Mouse (Mus musculus): ENCODE measurements at regions not wholly inside any gene's neighbourhood (a gene's known extent, or its start where the extent isn't known, plus 50 kb on each side); places are given as distances from the start of the nearest gene placed in this dataset.

- DNase-seq = no peak
- Histone ChIP-seq H3K4me2 (ENCODE audit: low read depth) (no peak overlapping the region), H3K27me3 (ENCODE audit: insufficient read depth, low read length) (peaks cover 11% of the 10 kb centered on the region), H3K9ac (no peak overlapping the region), H3K9me3 (ENCODE audit: low read length) (no peaks in the 10 kb centered on the region), H3K36me3 (ENCODE audit: insufficient read depth) (no peaks in the 10 kb centered on the region), H3K4me1 (ENCODE audit: insufficient read depth) (no peaks in the 10 kb centered on the region), H3K4me3 (ENCODE audit: low read depth, low read length) (no peak overlapping the region), H3K27ac (ENCODE audit: low read depth, low read length) (no peak overlapping the region)
- no peak for ATAC-seq
- 79% methylated on average over 6 of the region's 6 CpGs for WGBS
- no peak for TF ChIP-seq CTCF (IDR thresholded peaks at IDR 0.05; ENCODE audit: low read depth)
These were observed 51.9 kb upstream of the Cacna1a start for GRCm38 (mm10) chr8:84336376-84336775.

GRCm38 (mm10) chr8:84334333-84334732, 53.9 kb upstream of the Cacna1a start:
- Histone ChIP-seq H3K4me1 (ENCODE audit: insufficient read depth) (no peaks in the 10 kb centered on the region), H3K9ac (0 out of 2 replicates have a peak overlapping the region, but pooled peaks have one; percentile 3), H3K4me3 (ENCODE audit: low read depth, low read length) (no peak overlapping the region), H3K9me3 (ENCODE audit: low read length) (no peaks in the 10 kb centered on the region), H3K36me3 (ENCODE audit: insufficient read depth) (no peaks in the 10 kb centered on the region), H3K27ac (ENCODE audit: low read depth, low read length) (no peak overlapping the region), H3K4me2 (ENCODE audit: low read depth) (no peak overlapping the region), H3K27me3 (ENCODE audit: insufficient read depth, low read length) (peaks cover 2% of the 10 kb centered on the region; the same call in 1 of the 2 replicates)
- 32% methylated on average over 5 of the region's 5 CpGs for WGBS
- DNase-seq = peak; percentile 33
- no peak for ATAC-seq
- TF ChIP-seq CTCF (IDR thresholded peaks at IDR 0.05; ENCODE audit: low read depth) = no peak

- no peak for TF ChIP-seq CTCF (IDR thresholded peaks at IDR 0.05; ENCODE audit: low read depth)
- ATAC-seq (no peak), DNase-seq (no peak)
- H3K36me3 ChIP-seq (ENCODE audit: insufficient read depth) = no peaks in the 10 kb centered on the region
- H3K9me3 ChIP-seq (ENCODE audit: low read length) = no peaks in the 10 kb centered on the region
- no peak overlapping the region for H3K9ac ChIP-seq
- H3K4me3 ChIP-seq (ENCODE audit: low read depth, low read length) = no peak overlapping the region
- no peaks in the 10 kb centered on the region for H3K27me3 ChIP-seq (ENCODE audit: insufficient read depth, low read length)
- no peaks in the 10 kb centered on the region for H3K4me1 ChIP-seq (ENCODE audit: insufficient read depth)
- H3K4me2 ChIP-seq (ENCODE audit: low read depth) = no peak overlapping the region
- no peak overlapping the region for H3K27ac ChIP-seq (ENCODE audit: low read depth, low read length)
These were observed 56.7 kb upstream of the Cacna1a start for GRCm38 (mm10) chr8:84331562-84331961.

- Histone ChIP-seq H3K27me3 (ENCODE audit: insufficient read depth, low read length) (no peaks in the 10 kb centered on the region), H3K9me3 (ENCODE audit: low read length) (no peaks in the 10 kb centered on the region), H3K4me3 (ENCODE audit: low read depth, low read length) (no peak overlapping the region), H3K36me3 (ENCODE audit: insufficient read depth) (no peaks in the 10 kb centered on the region), H3K4me1 (ENCODE audit: insufficient read depth) (no peaks in the 10 kb centered on the region), H3K9ac (no peak overlapping the region), H3K4me2 (ENCODE audit: low read depth) (no peak overlapping the region), H3K27ac (ENCODE audit: low read depth, low read length) (no peak overlapping the region)
- no peak for DNase-seq
- 67% methylated on average over 8 of the region's 8 CpGs for WGBS
- no peak for TF ChIP-seq CTCF (IDR thresholded peaks at IDR 0.05; ENCODE audit: low read depth)
- ATAC-seq = no peak
These were observed 58.7 kb upstream of the Cacna1a start for GRCm38 (mm10) chr8:84329535-84329934.

- H3K4me1 ChIP-seq (ENCODE audit: insufficient read depth) = no peaks in the 10 kb centered on the region
- 85% methylated on average over 10 of the region's 10 CpGs for WGBS
- no peak overlapping the region for H3K4me2 ChIP-seq (ENCODE audit: low read depth)
- no peaks in the 10 kb centered on the region for H3K36me3 ChIP-seq (ENCODE audit: insufficient read depth)
- H3K27ac ChIP-seq (ENCODE audit: low read depth, low read length) = no peak overlapping the region
- no peak for TF ChIP-seq CTCF (IDR thresholded peaks at IDR 0.05; ENCODE audit: low read depth)
- H3K27me3 ChIP-seq (ENCODE audit: insufficient read depth, low read length) = no peaks in the 10 kb centered on the region
- no peaks in the 10 kb centered on the region for H3K9me3 ChIP-seq (ENCODE audit: low read length)
- ATAC-seq (no peak), DNase-seq (no peak)
- no peak overlapping the region for H3K4me3 ChIP-seq (ENCODE audit: low read depth, low read length)
- H3K9ac ChIP-seq = no peak overlapping the region
These were observed 52.6 kb upstream of the Ccdc130 start for GRCm38 (mm10) chr8:84322761-84323160.

- Histone ChIP-seq H3K4me2 (ENCODE audit: low read depth) (no peak overlapping the region), H3K36me3 (ENCODE audit: insufficient read depth) (no peaks in the 10 kb centered on the region), H3K4me1 (ENCODE audit: insufficient read depth) (no peaks in the 10 kb centered on the region), H3K9ac (no peak overlapping the region), H3K4me3 (ENCODE audit: low read depth, low read length) (no peak overlapping the region), H3K9me3 (ENCODE audit: low read length) (no peaks in the 10 kb centered on the region), H3K27ac (ENCODE audit: low read depth, low read length) (no peak overlapping the region), H3K27me3 (ENCODE audit: insufficient read depth, low read length) (no peaks in the 10 kb centered on the region)
- no peak for TF ChIP-seq CTCF (IDR thresholded peaks at IDR 0.05; ENCODE audit: low read depth)
- DNase-seq = no peak
- no peak for ATAC-seq
- 68% methylated on average over 3 of the region's 3 CpGs for WGBS
These were observed 51.7 kb upstream of the Ccdc130 start for GRCm38 (mm10) chr8:84321841-84322240.

Data from forebrain, postnatal 0 days (tissue).